Comparison of ENCODE assay signal across 8 mouse cellular contexts in genomic region chr2:156142820-156143219, GRCm38 (mm10). TPM values are rescaled to one million over a fixed set of nuclear protein-coding genes. Genes with fewer than 3 reads are reported as not detected.
A peak's percentile ranks its signal among the peaks of the same experiment; 100 is the strongest.
DNase-seq lines count a peak whose midpoint lies in the region; ATAC-seq and TF ChIP-seq lines count a peak whose summit lies in the region.

No protein-coding gene starts in this region.

- WGBS in heart, embryonic 14.5 days = 82% methylated on average over 2 of the region's 2 CpGs
- WGBS in hindbrain, embryonic 12.5 days = 79% methylated on average over 2 of the region's 2 CpGs
- WGBS in midbrain, embryonic 12.5 days = 85% methylated on average over 2 of the region's 2 CpGs

- no peaks in the 10 kb centered on the region for H3K9me3 ChIP-seq in heart, embryonic 14.5 days (ENCODE audit: control insufficient read depth, low read length)
- no peaks in the 10 kb centered on the region for H3K9me3 ChIP-seq in G1E (replicated peaks)
- H3K9me3 ChIP-seq in hindbrain, embryonic 12.5 days (replicated peaks) = no peaks in the 10 kb centered on the region
- no peaks in the 10 kb centered on the region for H3K9me3 ChIP-seq in midbrain, embryonic 12.5 days

- H3K4me2 ChIP-seq in heart, embryonic 14.5 days (ENCODE audit: low read length) = peak overlapping the region; percentile 82
- H3K4me2 ChIP-seq in hindbrain, embryonic 12.5 days (replicated peaks) = peak overlapping the region; percentile 64
- H3K4me2 ChIP-seq in midbrain, embryonic 12.5 days (replicated peaks) = peak overlapping the region; percentile 54

- H3K27ac ChIP-seq in heart, embryonic 14.5 days (replicated peaks in 1 of 2; ENCODE audit: control insufficient read depth in 1 of 2, insufficient read depth in 1 of 2, low read depth in 2 of 2, low read length in 2 of 2) = peak overlapping the region in 1 of 2 experiments; percentile 95; a peak in 1 of 4 replicates
- H3K27ac ChIP-seq in hindbrain, embryonic 12.5 days = no peak overlapping the region
- no peak overlapping the region for H3K27ac ChIP-seq in midbrain, embryonic 12.5 days (replicated peaks)

- peaks cover 40% of the 10 kb centered on the region for H3K36me3 ChIP-seq in heart, embryonic 14.5 days (ENCODE audit: control insufficient read depth, insufficient read depth, low read length)
- H3K36me3 ChIP-seq in G1E (replicated peaks) = peaks cover 49% of the 10 kb centered on the region
- H3K36me3 ChIP-seq in hindbrain, embryonic 12.5 days = peaks cover 20% of the 10 kb centered on the region
- H3K36me3 ChIP-seq in midbrain, embryonic 12.5 days = peaks cover 18% of the 10 kb centered on the region

- no peak for ATAC-seq in heart, embryonic 14.5 days (ENCODE audit: insufficient number of reproducible peaks, insufficient read depth, low FRiP score, low read depth)
- ATAC-seq in G1E (ENCODE audit: extremely low read depth, insufficient number of reproducible peaks, low FRiP score, poor library complexity, severe bottlenecking) = no peak
- no peak for ATAC-seq in hindbrain, embryonic 12.5 days (ENCODE audit: low FRiP score)
- no peak for ATAC-seq in midbrain, embryonic 12.5 days (ENCODE audit: low FRiP score, low read depth)
- ATAC-seq in megakaryocyte-erythroid progenitor cell, adult 5-6 weeks (replicated peaks; ENCODE audit: low FRiP score, low TSS enrichment, poor library complexity, severe bottlenecking) = no peak

- no peak for TF ChIP-seq CTCF in G1E (IDR thresholded peaks at IDR 0.05; ENCODE audit: low read depth, low read length)

- intact Hi-C loops in left cerebral cortex, postnatal 14 days (cut with DNase I) = loop anchor here (5.0 kb wide), 1 partner anchor 181 kb away; no protein-coding TSS in a partner anchor

- DNase-seq in heart, postnatal 4 days = no peak
- DNase-seq in G1E (ENCODE audit: low spot score) = no peak
- DNase-seq in yolk sac, embryonic 10.5 days (ENCODE audit: low spot score) = no peak
- DNase-seq in left cerebral cortex, postnatal 14 days (ENCODE audit: low spot score in 2 of 2) = no peak

- H3K4me1 ChIP-seq in heart, embryonic 14.5 days (ENCODE audit: control insufficient read depth in 2 of 2, insufficient read depth in 2 of 2, low read length in 2 of 2) = peaks cover 0 to 13% of the 10 kb centered on the region in 2 experiments; a peak in 3 of 4 replicates
- H3K4me1 ChIP-seq in G1E (ENCODE audit: insufficient read depth, low read depth, low read length) = peaks cover 26% of the 10 kb centered on the region
- peaks cover 12% of the 10 kb centered on the region for H3K4me1 ChIP-seq in hindbrain, embryonic 12.5 days
- H3K4me1 ChIP-seq in midbrain, embryonic 12.5 days = peaks cover 13% of the 10 kb centered on the region

- peak overlapping the region in 1 of 2 experiments; percentile 84; a peak in 2 of 4 replicates for H3K4me3 ChIP-seq in heart, embryonic 14.5 days (ENCODE audit: control insufficient read depth in 1 of 2, insufficient read depth in 1 of 2, low read depth in 1 of 2, low read length in 2 of 2)
- peak overlapping the region; percentile 86; the same call in 1 of the 2 replicates for H3K4me3 ChIP-seq in G1E (ENCODE audit: low read depth, low read length)
- H3K4me3 ChIP-seq in hindbrain, embryonic 12.5 days = no peak overlapping the region
- peak overlapping the region; percentile 78 for H3K4me3 ChIP-seq in midbrain, embryonic 12.5 days

- peak overlapping the region; percentile 85 for H3K9ac ChIP-seq in heart, embryonic 14.5 days (ENCODE audit: low read length)
- no peak overlapping the region for H3K9ac ChIP-seq in hindbrain, embryonic 12.5 days
- peak overlapping the region; percentile 81; the same call in 1 of the 2 replicates for H3K9ac ChIP-seq in midbrain, embryonic 12.5 days (replicated peaks)

- H3K27me3 ChIP-seq in heart, embryonic 14.5 days (ENCODE audit: control insufficient read depth, insufficient read depth, low read length) = no peaks in the 10 kb centered on the region
- H3K27me3 ChIP-seq in G1E (ENCODE audit: insufficient read depth, low read length) = no peaks in the 10 kb centered on the region
- no peaks in the 10 kb centered on the region for H3K27me3 ChIP-seq in hindbrain, embryonic 12.5 days
- H3K27me3 ChIP-seq in midbrain, embryonic 12.5 days = no peaks in the 10 kb centered on the region

RNA-seq across cellular contexts. Expression of gene Romo1, which starts 1.0 kb away (rescaled TPM):
- polyA plus RNA-seq in heart, embryonic 14.5 days (2014; fragmentation: Nextera tagmentation; extraction: Ambion mirVana) = 463 and 501 TPM in 2 replicates
- total RNA-seq in heart, postnatal 4 days (2021) = 100 to 1,000 TPM; 273 to 278 TPM
- 99.3 and 127 TPM in 2 replicates for total RNA-seq in G1E (2014; fragmentation: Nextera tagmentation)
- total RNA-seq in G1E (2017) = 38.4 and 52.4 TPM in 2 replicates
- 300 and 385 TPM in 2 replicates for polyA plus RNA-seq in G1E (2012)
- polyA plus RNA-seq in hindbrain, embryonic 12.5 days (2016; fragmentation: Nextera tagmentation; extraction: Ambion mirVana) = 363 and 435 TPM in 2 replicates
- 422 and 434 TPM in 2 replicates for polyA plus RNA-seq in midbrain, embryonic 12.5 days (2016; fragmentation: Nextera tagmentation; extraction: Ambion mirVana)
- total RNA-seq in megakaryocyte-erythroid progenitor cell, adult 5-6 weeks (2014; fragmentation: Nextera tagmentation) = 197 and 326 TPM in 2 replicates
- 12.3 and 18.2 TPM in 2 replicates for total RNA-seq in megakaryocyte-erythroid progenitor cell, adult 5-6 weeks (2017)
- 100 to 1,000 TPM; 183 to 205 TPM for total RNA-seq in left cerebral cortex, postnatal 14 days (2021)

RNA-seq across cellular contexts. Expression of gene Nfs1, which starts 1.2 kb away (rescaled TPM):
- polyA plus RNA-seq in heart, embryonic 14.5 days (2014; fragmentation: Nextera tagmentation; extraction: Ambion mirVana) = 63.8 and 64.8 TPM in 2 replicates
- total RNA-seq in heart, postnatal 4 days (2021) = 10 to 100 TPM; 51.5 to 51.9 TPM
- total RNA-seq in G1E (2014; fragmentation: Nextera tagmentation) = 27.9 and 33.9 TPM in 2 replicates
- 46.2 and 49.1 TPM in 2 replicates for total RNA-seq in G1E (2017)
- polyA plus RNA-seq in G1E (2012) = 31.4 and 36.3 TPM in 2 replicates
- polyA plus RNA-seq in hindbrain, embryonic 12.5 days (2016; fragmentation: Nextera tagmentation; extraction: Ambion mirVana) = 29.2 and 29.7 TPM in 2 replicates
- polyA plus RNA-seq in midbrain, embryonic 12.5 days (2016; fragmentation: Nextera tagmentation; extraction: Ambion mirVana) = 32.1 and 32.7 TPM in 2 replicates
- 82.6 and 85.5 TPM in 2 replicates for total RNA-seq in megakaryocyte-erythroid progenitor cell, adult 5-6 weeks (2014; fragmentation: Nextera tagmentation)
- total RNA-seq in megakaryocyte-erythroid progenitor cell, adult 5-6 weeks (2017) = 58.6 and 61.5 TPM in 2 replicates
- total RNA-seq in left cerebral cortex, postnatal 14 days (2021) = 10 to 100 TPM; 35.3 to 37.1 TPM

RNA-seq across cellular contexts. Expression of gene Gm28036, which starts 15.9 kb away (rescaled TPM):
- polyA plus RNA-seq in heart, embryonic 14.5 days (2014; fragmentation: Nextera tagmentation; extraction: Ambion mirVana) = 7.6 and 9.4 TPM in 2 replicates
- 10 to 100 TPM; 30.3 to 33.8 TPM for total RNA-seq in heart, postnatal 4 days (2021)
- total RNA-seq in G1E (2014; fragmentation: Nextera tagmentation) (17.3 and 17.6 TPM in 2 replicates), G1E (2017) (12.0 and 15.6 TPM in 2 replicates)
- 9.0 and 13.5 TPM in 2 replicates for polyA plus RNA-seq in G1E (2012)
- polyA plus RNA-seq in hindbrain, embryonic 12.5 days (2016; fragmentation: Nextera tagmentation; extraction: Ambion mirVana) = 20.9 and 34.5 TPM in 2 replicates
- polyA plus RNA-seq in midbrain, embryonic 12.5 days (2016; fragmentation: Nextera tagmentation; extraction: Ambion mirVana) = 24.0 and 33.3 TPM in 2 replicates
- total RNA-seq in megakaryocyte-erythroid progenitor cell, adult 5-6 weeks (2014; fragmentation: Nextera tagmentation) = 9.2 and 16.3 TPM in 2 replicates
- total RNA-seq in megakaryocyte-erythroid progenitor cell, adult 5-6 weeks (2017) = 30.6 and 54.8 TPM in 2 replicates
- total RNA-seq in left cerebral cortex, postnatal 14 days (2021) = 10 to 100 TPM; 19.6 to 26.7 TPM

RNA-seq across cellular contexts. Expression of gene Rbm12, which starts 31.0 kb away (rescaled TPM):
- 20.6 and 21.2 TPM in 2 replicates for polyA plus RNA-seq in heart, embryonic 14.5 days (2014; fragmentation: Nextera tagmentation; extraction: Ambion mirVana)
- 10 to 100 TPM; 40.2 to 43.6 TPM for total RNA-seq in heart, postnatal 4 days (2021)
- total RNA-seq in G1E (2014; fragmentation: Nextera tagmentation) (50.5 and 67.5 TPM in 2 replicates), G1E (2017) (25.4 and 39.7 TPM in 2 replicates)
- polyA plus RNA-seq in G1E (2012) = 5.6 TPM in 2 replicates
- 38.9 and 39.9 TPM in 2 replicates for polyA plus RNA-seq in hindbrain, embryonic 12.5 days (2016; fragmentation: Nextera tagmentation; extraction: Ambion mirVana)
- polyA plus RNA-seq in midbrain, embryonic 12.5 days (2016; fragmentation: Nextera tagmentation; extraction: Ambion mirVana) = 47.4 and 49.5 TPM in 2 replicates
- 57.8 and 58.4 TPM in 2 replicates for total RNA-seq in megakaryocyte-erythroid progenitor cell, adult 5-6 weeks (2014; fragmentation: Nextera tagmentation)
- total RNA-seq in megakaryocyte-erythroid progenitor cell, adult 5-6 weeks (2017) = 48.4 and 48.5 TPM in 2 replicates
- 10 to 100 TPM; 25.5 to 30.2 TPM for total RNA-seq in left cerebral cortex, postnatal 14 days (2021)

RNA-seq across cellular contexts. Expression of gene Cpne1, which starts 31.1 kb away (rescaled TPM):
- polyA plus RNA-seq in heart, embryonic 14.5 days (2014; fragmentation: Nextera tagmentation; extraction: Ambion mirVana) = 21.8 and 22.1 TPM in 2 replicates
- 10 to 100 TPM; 16.4 to 19.3 TPM for total RNA-seq in heart, postnatal 4 days (2021)
- total RNA-seq in G1E (2014; fragmentation: Nextera tagmentation) (43.2 and 63.3 TPM in 2 replicates), G1E (2017) (40.1 and 42.0 TPM in 2 replicates)
- polyA plus RNA-seq in G1E (2012) = 55.9 and 73.7 TPM in 2 replicates
- polyA plus RNA-seq in hindbrain, embryonic 12.5 days (2016; fragmentation: Nextera tagmentation; extraction: Ambion mirVana) = 48.4 and 52.2 TPM in 2 replicates
- 53.2 and 55.5 TPM in 2 replicates for polyA plus RNA-seq in midbrain, embryonic 12.5 days (2016; fragmentation: Nextera tagmentation; extraction: Ambion mirVana)
- 28.7 and 29.6 TPM in 2 replicates for total RNA-seq in megakaryocyte-erythroid progenitor cell, adult 5-6 weeks (2014; fragmentation: Nextera tagmentation)
- 15.0 and 19.9 TPM in 2 replicates for total RNA-seq in megakaryocyte-erythroid progenitor cell, adult 5-6 weeks (2017)
- total RNA-seq in left cerebral cortex, postnatal 14 days (2021) = 10 to 100 TPM; 24.0 to 26.0 TPM
